Mouse (Mus musculus): ENCODE measurements at regions not wholly inside any gene's neighbourhood (a gene's known extent, or its start where the extent isn't known, plus 50 kb on each side); places are given as distances from the start of the nearest gene placed in this dataset.
A peak's percentile ranks its signal among the peaks of the same experiment; 100 is the strongest.
"Not testable (repeated sequence)": the region's sequence is repeated elsewhere in the genome, so short reads cannot be mapped to it uniquely, and the experiment has no call there.

DNA sequence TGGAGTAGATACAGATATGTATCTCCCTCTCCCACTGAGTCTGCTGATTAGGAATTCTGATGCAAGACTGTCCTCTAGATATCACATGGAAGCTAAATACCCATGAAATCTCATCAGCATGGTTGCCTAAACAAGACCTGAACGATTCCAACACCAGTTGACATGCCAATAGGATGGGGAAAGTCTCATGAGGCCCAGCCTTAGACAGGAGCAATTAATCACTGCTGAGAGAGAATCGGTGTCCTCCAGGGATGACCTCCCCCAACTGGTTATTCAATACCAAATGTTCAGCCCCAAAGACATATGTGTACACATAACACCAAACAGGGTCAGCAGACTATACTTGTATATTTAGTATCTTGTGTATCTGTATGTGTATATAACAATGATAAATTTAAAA lies 314.5 kb upstream of the Pkdcc start:
- no peak overlapping the region for H3K4me3 ChIP-seq (ENCODE audit: low read depth, low read length)
- 44% methylated on average over 2 of the region's 2 CpGs for WGBS
- H3K4me2 ChIP-seq (ENCODE audit: low read depth, low read length, poor library complexity, severe bottlenecking) = no peak overlapping the region
- H3K9me3 ChIP-seq (ENCODE audit: low read length) = no peaks in the 10 kb centered on the region
- DNase-seq (ENCODE audit: low spot score) = peak; percentile 50
- H3K4me1 ChIP-seq (ENCODE audit: insufficient read depth, low read length) = no peaks in the 10 kb centered on the region
- no peaks in the 10 kb centered on the region for H3K27me3 ChIP-seq (ENCODE audit: insufficient read depth, low read length)
- ATAC-seq (ENCODE audit: low FRiP score) = no peak
- H3K36me3 ChIP-seq (ENCODE audit: insufficient read depth, low read length) = no peaks in the 10 kb centered on the region
- H3K9ac ChIP-seq (replicated peaks; ENCODE audit: low read length, poor library complexity, severe bottlenecking) = no peak overlapping the region
- no peak for TF ChIP-seq CTCF (IDR thresholded peaks at IDR 0.05)
- no peak overlapping the region for H3K27ac ChIP-seq (ENCODE audit: low read depth, low read length)

DNA sequence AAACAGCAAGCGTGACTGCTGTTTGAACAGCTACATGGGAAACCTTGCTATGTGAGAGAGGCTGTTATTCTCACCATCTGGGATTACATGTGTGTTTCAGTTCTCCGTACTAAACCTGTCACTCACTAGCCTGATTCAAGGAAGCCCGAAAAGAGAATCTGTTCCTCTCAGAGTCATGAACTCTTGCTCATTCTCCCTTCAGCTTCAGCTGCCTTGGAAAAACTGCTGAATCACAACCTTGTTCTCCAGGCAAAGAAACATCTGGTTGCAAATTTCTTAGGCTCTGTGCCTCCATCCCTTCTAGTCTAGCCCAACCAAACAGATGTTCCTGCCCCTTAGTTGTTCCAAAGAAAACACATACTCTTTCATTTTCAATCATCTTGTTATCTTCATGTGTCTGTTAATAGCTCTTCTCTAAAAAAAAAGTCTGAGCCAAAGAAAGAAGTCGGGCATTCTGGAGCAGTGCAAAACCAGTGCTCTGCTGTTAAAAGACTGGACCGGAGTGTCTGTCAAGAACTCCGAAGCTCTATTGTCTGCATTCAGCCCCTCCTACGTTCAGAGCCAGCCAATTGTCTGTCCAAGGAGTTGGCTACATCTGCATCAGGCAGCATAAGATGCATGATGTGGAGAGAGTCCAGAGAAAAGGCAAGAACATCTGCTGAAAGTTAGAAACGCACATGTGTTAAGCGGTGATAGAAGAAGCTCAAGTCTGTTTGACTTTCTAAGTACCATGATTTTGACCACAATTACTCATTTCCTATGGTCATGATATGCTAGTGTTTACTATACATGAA lies 313.8 kb upstream of the Pkdcc start:
- no peaks in the 10 kb centered on the region for H3K4me1 ChIP-seq (ENCODE audit: insufficient read depth, low read length)
- no peaks in the 10 kb centered on the region for H3K27me3 ChIP-seq (ENCODE audit: insufficient read depth, low read length)
- WGBS = 69% methylated on average over 9 of the region's 9 CpGs
- no peak for TF ChIP-seq CTCF (IDR thresholded peaks at IDR 0.05)
- no peaks in the 10 kb centered on the region for H3K36me3 ChIP-seq (ENCODE audit: insufficient read depth, low read length)
- DNase-seq (ENCODE audit: low spot score) (peak; percentile 10), ATAC-seq (ENCODE audit: low FRiP score) (no peak)
- H3K4me2 ChIP-seq (ENCODE audit: low read depth, low read length, poor library complexity, severe bottlenecking) = no peak overlapping the region
- H3K9ac ChIP-seq (replicated peaks; ENCODE audit: low read length, poor library complexity, severe bottlenecking) = no peak overlapping the region
- H3K9me3 ChIP-seq (ENCODE audit: low read length) = no peaks in the 10 kb centered on the region
- no peak overlapping the region for H3K4me3 ChIP-seq (ENCODE audit: low read depth, low read length)
- no peak overlapping the region for H3K27ac ChIP-seq (ENCODE audit: low read depth, low read length)

DNA sequence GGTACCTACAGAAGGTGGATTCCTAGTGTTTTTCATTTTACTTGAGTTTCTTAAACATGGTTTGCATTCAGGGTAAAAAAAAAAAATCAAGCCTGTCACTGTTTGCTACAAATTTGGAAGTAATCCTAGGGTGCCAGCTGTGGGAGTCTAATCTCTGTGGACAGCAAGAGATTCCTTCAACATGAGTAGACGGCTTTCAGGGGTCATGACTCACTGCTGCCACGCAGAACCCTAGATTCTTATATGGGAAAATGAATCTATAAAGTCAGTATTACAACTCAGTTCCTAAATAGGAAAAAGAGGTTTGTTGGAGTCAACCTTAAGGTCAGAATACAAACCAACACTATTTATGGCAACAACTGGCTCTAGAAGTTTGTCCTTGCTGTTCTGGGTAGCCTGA lies 310.1 kb upstream of the Pkdcc start:
- H3K4me1 ChIP-seq (ENCODE audit: insufficient read depth, low read length) = no peaks in the 10 kb centered on the region

DNA sequence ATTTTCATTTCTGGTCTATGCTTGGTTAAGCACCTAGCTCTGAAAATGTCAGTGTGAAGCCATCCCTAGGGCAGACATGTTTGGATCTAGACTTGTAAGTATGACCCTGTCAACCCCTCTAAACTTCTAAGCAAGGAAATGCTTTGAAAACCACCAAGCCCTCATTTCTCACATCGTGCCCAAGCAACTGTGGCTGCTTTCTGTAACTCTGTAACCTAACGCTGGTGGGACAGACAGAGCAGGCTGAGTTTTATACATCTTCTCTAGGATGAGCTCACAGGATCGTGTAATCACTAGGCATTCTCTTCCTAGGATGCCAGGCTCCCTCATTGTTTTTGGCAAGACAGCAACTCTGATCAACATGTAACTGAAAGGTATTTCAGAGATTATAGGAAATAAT lies 309.6 kb upstream of the Pkdcc start:
- ATAC-seq (ENCODE audit: low FRiP score) (no peak), DNase-seq (ENCODE audit: low spot score) (no peak)
- H3K36me3 ChIP-seq (ENCODE audit: insufficient read depth, low read length) = no peaks in the 10 kb centered on the region
- WGBS = 71% methylated on average over 3 of the region's 3 CpGs
- no peak overlapping the region for H3K27ac ChIP-seq (ENCODE audit: low read depth, low read length)
- H3K4me3 ChIP-seq (ENCODE audit: low read depth, low read length) = no peak overlapping the region
- no peaks in the 10 kb centered on the region for H3K9me3 ChIP-seq (ENCODE audit: low read length)
- H3K4me1 ChIP-seq (ENCODE audit: insufficient read depth, low read length) = no peaks in the 10 kb centered on the region
- H3K27me3 ChIP-seq (ENCODE audit: insufficient read depth, low read length) = no peaks in the 10 kb centered on the region
- no peak for TF ChIP-seq CTCF (IDR thresholded peaks at IDR 0.05)
- no peak overlapping the region for H3K9ac ChIP-seq (replicated peaks; ENCODE audit: low read length, poor library complexity, severe bottlenecking)
- H3K4me2 ChIP-seq (ENCODE audit: low read depth, low read length, poor library complexity, severe bottlenecking) = no peak overlapping the region

More for the DNA sequence above, 310.1 kb upstream of the Pkdcc start:
- Histone ChIP-seq H3K4me2 (ENCODE audit: low read depth, low read length, poor library complexity, severe bottlenecking) (no peak overlapping the region), H3K9ac (replicated peaks; ENCODE audit: low read length, poor library complexity, severe bottlenecking) (no peak overlapping the region), H3K27me3 (ENCODE audit: insufficient read depth, low read length) (no peaks in the 10 kb centered on the region), H3K4me3 (ENCODE audit: low read depth, low read length) (no peak overlapping the region), H3K27ac (ENCODE audit: low read depth, low read length) (no peak overlapping the region), H3K36me3 (ENCODE audit: insufficient read depth, low read length) (no peaks in the 10 kb centered on the region), H3K9me3 (ENCODE audit: low read length) (no peaks in the 10 kb centered on the region)
- no peak for ATAC-seq (ENCODE audit: low FRiP score)
- no peak for TF ChIP-seq CTCF (IDR thresholded peaks at IDR 0.05)
- no peak for DNase-seq (ENCODE audit: low spot score)
- 88% methylated on average over 2 of the region's 2 CpGs for WGBS

DNA sequence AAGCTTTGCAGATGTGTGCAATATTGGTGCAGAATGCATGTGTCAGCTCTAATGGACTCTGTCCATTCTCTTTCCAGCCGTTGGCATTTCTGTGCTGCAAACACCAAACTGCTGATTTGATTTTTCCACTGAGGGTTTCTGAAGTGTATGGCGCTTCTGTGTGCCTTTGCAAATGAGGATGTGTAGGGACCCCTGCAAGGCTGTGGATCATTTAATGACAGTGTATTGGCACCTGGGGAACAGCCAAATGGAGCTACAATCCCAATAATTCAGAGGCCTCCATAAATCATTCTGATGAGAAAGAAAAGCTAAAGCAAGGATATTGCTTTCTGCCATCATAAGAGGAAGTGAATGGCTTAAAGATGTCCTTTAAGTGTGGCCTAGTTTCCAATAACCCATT lies 305.9 kb upstream of the Pkdcc start:
- Histone ChIP-seq H3K4me3 (ENCODE audit: low read depth, low read length) (no peak overlapping the region), H3K9me3 (ENCODE audit: low read length) (no peaks in the 10 kb centered on the region), H3K36me3 (ENCODE audit: insufficient read depth, low read length) (no peaks in the 10 kb centered on the region), H3K4me1 (ENCODE audit: insufficient read depth, low read length) (no peaks in the 10 kb centered on the region), H3K9ac (replicated peaks; ENCODE audit: low read length, poor library complexity, severe bottlenecking) (no peak overlapping the region), H3K27me3 (ENCODE audit: insufficient read depth, low read length) (no peaks in the 10 kb centered on the region), H3K4me2 (ENCODE audit: low read depth, low read length, poor library complexity, severe bottlenecking) (no peak overlapping the region), H3K27ac (ENCODE audit: low read depth, low read length) (no peak overlapping the region)
- ATAC-seq (ENCODE audit: low FRiP score) (no peak), DNase-seq (ENCODE audit: low spot score) (peak; percentile 25)
- TF ChIP-seq CTCF (IDR thresholded peaks at IDR 0.05) = no peak
- WGBS = 71% methylated on average over 2 of the region's 2 CpGs

DNA sequence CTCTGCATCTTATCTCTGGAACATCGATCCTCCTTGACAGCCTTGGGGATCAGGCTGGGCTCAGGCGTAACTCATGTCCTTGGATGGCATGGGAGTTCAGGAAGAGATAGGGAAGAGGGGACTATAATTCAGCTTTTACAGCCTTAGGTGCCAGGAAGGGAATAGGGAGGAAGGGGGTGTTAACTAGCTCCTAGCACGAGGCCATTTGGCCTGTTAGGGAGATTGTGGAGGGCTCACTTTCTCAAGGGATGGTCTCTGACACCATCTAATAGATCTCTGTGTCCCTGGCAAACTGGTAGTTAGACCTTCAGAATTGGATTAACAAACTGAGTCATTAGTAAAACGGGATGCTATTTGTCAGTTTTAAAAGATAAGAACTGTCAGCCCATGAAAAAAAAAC lies 292.1 kb upstream of the Pkdcc start:
- H3K36me3 ChIP-seq (ENCODE audit: insufficient read depth, low read length); H3K27me3 ChIP-seq (ENCODE audit: insufficient read depth, low read length); H3K27ac ChIP-seq (ENCODE audit: low read depth, low read length); H3K9ac ChIP-seq (replicated peaks; ENCODE audit: low read length, poor library complexity, severe bottlenecking); H3K9me3 ChIP-seq (ENCODE audit: low read length); H3K4me1 ChIP-seq (ENCODE audit: insufficient read depth, low read length); ATAC-seq (ENCODE audit: low FRiP score); DNase-seq (ENCODE audit: low spot score); H3K4me2 ChIP-seq (ENCODE audit: low read depth, low read length, poor library complexity, severe bottlenecking); H3K4me3 ChIP-seq (ENCODE audit: low read depth, low read length): not testable (repeated sequence)
- WGBS = 79% methylated on average over 4 of the region's 4 CpGs

Data from midbrain, postnatal 0 days (tissue).